Mouse (Mus musculus) liver, embryonic 14.5 days (tissue): ENCODE measurements around the gene Map7.

Experiments
- CTCF ChIP-seq: IDR thresholded peaks from 2 replicates; pipeline ENCODE4 v1.5.1; 2016; ENCODE audit warnings: antibody characterized with exemption, low read depth, control low read depth
- EP300 ChIP-seq: IDR thresholded peaks from 2 replicates; pipeline ENCODE4 v1.6.1; 2016; ENCODE audit warnings: antibody characterized with exemption, low read depth

DNA sequence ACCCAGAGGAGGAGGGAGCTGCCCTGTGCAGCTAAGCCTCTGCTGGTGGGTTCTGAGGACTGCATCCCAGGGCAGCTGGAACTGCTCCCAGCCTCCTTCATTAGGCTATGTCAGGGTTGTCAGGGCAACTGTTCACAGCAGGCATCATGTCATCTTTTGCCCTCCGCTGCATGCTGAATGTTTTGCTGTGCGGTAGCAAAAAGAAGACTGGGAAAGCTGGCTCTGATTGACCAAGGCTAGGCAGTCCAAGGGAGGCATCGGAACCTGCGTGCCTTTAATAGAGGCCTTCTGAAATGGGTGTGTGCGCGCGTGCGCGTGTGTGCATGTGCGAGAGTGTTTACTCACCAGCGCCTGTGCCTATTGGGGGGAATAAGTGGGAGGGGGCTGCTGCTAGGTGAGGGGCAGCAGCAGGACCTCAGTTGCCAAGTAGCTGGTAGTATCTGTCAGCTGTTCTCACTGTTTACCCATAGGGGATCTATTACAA, 22.4 kb downstream of the Map7 start:
- TF ChIP-seq CTCF = peak; percentile 86
- no peak for TF ChIP-seq EP300
